Mouse (Mus musculus): ENCODE results near the gene Gm3558.
"Not testable (repeated sequence)": the region's sequence is repeated elsewhere in the genome, so short reads cannot be mapped to it uniquely, and the experiment has no call there.

Gm3558 gene

GRCm38 (mm10) chr14:7568382-7568781, at the start of gene Gm3558:
TSS of gene Gm3558 (minus strand) at chr14:7568566.
- DNase-seq (ENCODE audit: low spot score in 2 of 2): not testable (repeated sequence)

GRCm38 (mm10) chr14:7595492-7595891, 27.1 kb upstream of the Gm3558 start, which contains the start of gene Gm10338:
TSS of gene Gm10338 (minus strand) at chr14:7595592.
- DNase-seq (ENCODE audit: low spot score in 2 of 2): not testable (repeated sequence)

GRCm38 (mm10) chr14:7567890-7568289, 476 bp downstream of the Gm3558 start:
- DNase-seq (ENCODE audit: low spot score in 2 of 2): not testable (repeated sequence)

GRCm38 (mm10) chr14:7567266-7567665, 1.1 kb downstream of the Gm3558 start:
- not testable (repeated sequence) for DNase-seq (ENCODE audit: low spot score in 2 of 2)

Data from heart, adult 9 months (tissue).